Mouse (Mus musculus) heart, postnatal 36 days (tissue): ENCODE measurements around the gene Ift80. TPM values are rescaled to one million over a fixed set of nuclear protein-coding genes. Genes with fewer than 3 reads are reported as not detected.

Experiments
- microRNA-seq, 2 experiments: library from miRNA; unstranded; fragments of <30 nt; microRNA quantifications; one replicate each; pipeline ENCODE4 v1.2.0; 2021; ENCODE audit warnings: borderline number of aligned reads in 2 of 2
- total RNA-seq, 2 experiments: library from RNA; stranded (reverse); gene quantifications; 2 replicates each; pipeline ENCODE4 v1.2.3; 2021

Gene Ift80
- total RNA-seq, 2 experiments from 2014 or later = 4.8 to 6.0 TPM

Small RNA genes within 50 kb of the gene (microRNA-seq; reads per million reads assigned to microRNA genes)
- gene Mir15b = 3,071 to 5,151 reads per million in 2 experiments
- gene Mir16-2 = 133 to 353 reads per million in 2 experiments

Other genes with a start within 250 kb of the Ift80 start
- gene 1110032F04Rik, start 135.0 kb downstream of the Ift80 start, total RNA-seq = 1 to 10 TPM in 1 of 2 experiments, under 1 TPM in 1; 0.65 to 1.2 TPM
- 10 to 100 TPM; 14.4 to 18.8 TPM for gene Smc4, start 168 bp upstream of the Ift80 start, total RNA-seq
- 1 to 10 TPM; 2.4 to 2.7 TPM for gene Trim59, start 40.2 kb upstream of the Ift80 start, total RNA-seq
- gene Kpna4, start 122.5 kb upstream of the Ift80 start, total RNA-seq = 10 to 100 TPM; 86.3 to 95.6 TPM
- gene Arl14, start 217.8 kb upstream of the Ift80 start, total RNA-seq = not detected